Mouse (Mus musculus): ENCODE data around the gene Abl1.

GRCm38 (mm10) chr2:31681731-31682235, 6.4 kb upstream of the Abl1 start:
- TF ChIP-seq MYOD1 (IDR thresholded peaks at IDR 0.05; ENCODE audit: control insufficient read depth, insufficient read length, low read depth) (no peak), USF1 (IDR thresholded peaks at IDR 0.05; ENCODE audit: low read depth) (no peak), CTCF (IDR thresholded peaks at IDR 0.05; ENCODE audit: control insufficient read depth, insufficient read depth, insufficient read length) (no peak)

Measured in C2C12 (cell line).